Mouse (Mus musculus): ENCODE results near the gene Ppp2r3a. TPM values are rescaled to one million over a fixed set of nuclear protein-coding genes. Genes with fewer than 3 reads are reported as not detected.

The Ppp2r3a gene
- total RNA-seq, 2 experiments from 2014 or later, result 164 to 188 TPM

DNA sequence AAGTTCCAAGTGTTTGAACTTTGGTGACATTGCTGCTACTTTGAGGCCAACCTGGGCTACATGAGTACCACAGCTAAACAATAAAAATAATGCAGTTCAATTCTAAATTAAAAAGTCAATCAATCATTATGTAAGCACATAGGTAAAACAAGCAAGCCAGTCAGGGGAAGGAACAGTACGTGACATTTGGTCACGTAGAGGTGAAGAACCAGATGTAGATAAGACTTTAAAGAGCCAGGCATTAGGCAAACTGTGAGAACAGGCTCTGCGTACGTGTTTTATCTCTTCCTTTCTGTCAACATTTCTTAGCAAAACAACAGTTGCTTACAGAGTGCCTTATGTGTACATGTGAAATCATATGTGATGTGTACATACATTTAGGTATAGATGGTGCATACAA lies 946 bp upstream of the Ppp2r3a start:
- no peak for DNase-seq (ENCODE audit: low spot score in 2 of 2)

DNA sequence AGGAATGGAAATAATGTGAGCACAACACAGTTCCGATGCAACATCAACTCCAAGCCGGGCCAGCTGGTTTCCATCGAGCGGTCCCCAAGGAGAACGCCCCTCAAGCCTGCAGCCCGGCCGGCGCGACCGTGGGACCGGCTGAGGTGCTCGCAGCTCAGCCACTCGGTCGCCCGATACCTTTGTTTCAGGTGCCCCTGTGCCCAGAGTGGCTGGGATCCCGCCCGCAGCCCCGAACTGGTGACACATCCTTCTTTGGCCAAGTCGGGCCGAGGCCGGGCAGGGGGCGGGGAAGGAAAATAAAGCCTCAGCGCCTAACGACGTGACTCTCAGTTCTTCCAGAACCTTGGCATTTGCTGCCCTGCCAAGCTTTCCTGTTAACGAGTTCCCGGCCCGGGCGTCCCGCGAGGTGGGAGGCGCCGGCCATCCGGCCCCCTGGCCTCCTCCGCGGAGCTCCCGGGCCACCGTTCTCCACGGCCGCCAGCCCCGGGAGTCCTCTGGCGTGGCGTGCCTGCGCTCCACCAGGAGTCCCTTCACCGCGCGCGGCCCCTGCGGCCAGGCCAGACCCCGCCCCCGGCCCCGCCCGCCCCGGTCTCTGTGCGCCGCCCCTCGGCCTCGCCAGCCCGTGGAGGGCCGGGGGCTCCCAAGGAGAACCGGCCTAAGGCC lies 483 bp downstream of the Ppp2r3a start:
- peak; percentile 57 to 80 for DNase-seq (ENCODE audit: low spot score in 2 of 2)

DNA sequence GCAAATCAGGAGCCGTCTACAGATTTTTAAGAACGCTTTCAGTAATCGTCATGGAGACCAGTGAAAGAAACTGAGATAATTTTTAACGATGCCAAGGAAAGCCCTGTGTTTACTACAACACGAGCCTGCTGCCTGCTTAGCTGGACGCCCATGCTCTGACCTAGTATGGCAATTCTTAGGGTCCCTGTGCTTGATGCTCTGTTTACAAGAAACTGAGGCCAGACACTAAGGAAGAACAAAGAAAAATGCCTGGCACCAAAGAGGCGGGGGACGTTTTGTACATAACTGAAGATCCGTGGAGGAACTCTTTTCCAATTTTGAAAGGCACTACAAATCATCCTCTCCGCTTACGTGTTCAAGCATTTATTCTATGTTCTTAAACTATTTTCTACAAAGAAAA lies 1.1 kb downstream of the Ppp2r3a start:
- no peak for DNase-seq (ENCODE audit: low spot score in 2 of 2)

DNA sequence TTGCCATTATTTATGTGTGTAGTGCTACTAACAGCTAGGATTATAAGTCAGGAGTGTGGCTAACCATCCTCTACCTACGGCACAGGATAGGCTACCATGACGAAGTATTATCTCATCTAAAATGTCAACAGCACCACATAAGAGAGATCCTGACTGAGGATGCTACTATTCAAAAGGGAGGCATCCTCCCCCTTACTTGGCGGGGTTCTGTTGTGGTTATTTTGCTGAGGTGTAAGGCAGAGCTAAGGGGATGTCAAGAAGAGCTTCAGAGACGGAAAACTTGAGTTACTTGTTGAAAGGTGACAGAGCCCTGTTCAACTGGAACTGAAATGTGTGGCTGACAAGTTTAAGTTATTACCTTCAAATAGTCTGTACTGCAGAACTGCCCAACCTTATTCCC lies 2.0 kb downstream of the Ppp2r3a start:
- no peak for DNase-seq (ENCODE audit: low spot score in 2 of 2)

DNA sequence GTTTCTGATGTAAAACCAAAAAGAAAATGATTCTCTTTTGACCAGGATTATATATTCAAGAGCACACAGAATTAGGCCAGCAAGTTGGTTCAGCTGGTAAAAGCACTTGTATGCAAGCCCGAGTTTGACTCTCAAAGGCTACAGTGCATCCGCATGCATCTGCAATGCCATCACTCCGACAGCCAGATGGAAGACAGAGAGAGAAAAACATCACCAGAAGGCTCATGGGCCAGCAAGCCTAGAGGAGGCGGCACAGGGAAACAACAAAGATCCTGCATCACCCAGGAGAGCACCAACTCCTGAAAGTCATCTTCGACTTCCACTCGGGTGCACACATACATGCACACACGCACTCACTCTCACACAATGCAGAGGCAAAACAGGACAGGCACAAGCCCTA lies 4.1 kb downstream of the Ppp2r3a start:
- no peak for DNase-seq (ENCODE audit: low spot score in 2 of 2)

DNA sequence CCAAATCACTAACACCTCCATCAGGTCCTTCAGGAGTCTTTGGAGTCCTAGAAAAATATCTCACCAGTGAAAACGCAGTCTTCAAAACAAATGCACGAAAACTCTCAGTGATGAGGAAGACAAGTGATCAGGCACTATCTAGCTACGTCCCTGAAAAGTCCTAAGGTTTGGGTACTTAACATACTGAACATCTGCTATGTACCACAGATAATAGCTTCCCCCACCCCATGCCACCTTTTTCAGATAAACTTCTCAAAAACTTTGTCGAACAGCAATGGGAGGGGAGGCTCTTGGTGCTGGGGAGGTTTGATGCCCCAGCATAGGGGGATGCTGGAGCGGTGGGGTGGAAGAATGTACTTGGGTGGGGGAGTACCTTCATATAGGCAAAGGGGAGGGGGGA lies 6.1 kb downstream of the Ppp2r3a start:
- no peak for DNase-seq (ENCODE audit: low spot score in 2 of 2)

DNA sequence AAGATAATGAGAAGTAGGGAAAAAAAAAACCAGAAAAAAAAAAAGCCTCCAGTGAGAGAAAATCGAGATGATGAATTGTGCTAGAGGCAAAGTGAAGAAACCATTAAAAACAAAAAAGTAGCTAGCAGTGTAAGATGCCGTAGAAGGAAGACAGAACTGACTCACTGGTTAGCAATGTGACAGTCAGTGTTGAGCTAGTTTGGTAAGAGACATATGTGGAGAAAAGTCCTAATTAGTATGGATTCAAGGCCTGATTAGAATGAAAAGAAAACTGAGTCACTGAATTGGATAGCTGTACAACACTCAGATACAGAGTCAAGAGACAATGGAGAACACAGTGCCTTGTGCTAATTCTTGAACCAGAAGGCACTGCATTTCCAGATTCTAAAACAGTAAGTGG lies 7.9 kb downstream of the Ppp2r3a start:
- no peak for DNase-seq (ENCODE audit: low spot score in 2 of 2)

DNA sequence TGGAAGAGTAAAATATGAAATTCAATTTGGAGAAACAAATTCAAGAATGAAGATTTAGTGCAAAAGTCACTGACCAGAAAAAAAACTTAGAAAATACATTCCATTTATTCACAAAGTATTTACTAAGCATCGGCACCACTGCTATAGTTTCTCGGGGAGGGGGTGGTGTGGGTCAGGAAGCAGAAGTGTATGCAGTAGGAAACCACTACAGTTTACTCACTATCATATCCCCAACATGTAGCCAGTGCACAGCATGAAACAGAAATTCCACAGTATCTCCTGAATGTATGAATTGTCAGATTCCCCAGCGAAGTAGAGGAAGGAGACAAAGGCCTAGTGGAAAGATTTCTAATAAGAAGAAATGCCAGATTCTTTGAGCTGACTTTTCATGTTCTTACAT lies 11.4 kb downstream of the Ppp2r3a start:
- DNase-seq (ENCODE audit: low spot score in 2 of 2), result no peak

DNA sequence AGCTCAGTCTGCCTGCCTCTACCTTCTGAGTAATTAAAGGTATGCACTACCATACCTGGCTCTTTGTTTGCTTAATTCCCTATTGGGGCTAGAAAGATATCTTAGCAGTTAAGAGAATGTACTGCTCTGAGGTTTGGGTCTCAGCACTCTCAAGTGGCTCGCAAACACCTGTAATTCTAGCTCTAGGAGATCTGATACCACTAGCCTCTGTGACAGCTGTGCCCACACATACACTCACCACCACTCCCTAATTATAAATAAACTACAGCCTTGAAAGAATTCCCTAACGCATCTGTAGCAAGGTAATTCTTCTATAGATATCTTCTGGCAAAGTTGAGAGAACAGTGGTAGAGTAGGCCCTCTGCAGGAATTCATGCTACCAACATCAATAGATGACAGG lies 15.8 kb downstream of the Ppp2r3a start:
- no peak for DNase-seq (ENCODE audit: low spot score in 2 of 2)

DNA sequence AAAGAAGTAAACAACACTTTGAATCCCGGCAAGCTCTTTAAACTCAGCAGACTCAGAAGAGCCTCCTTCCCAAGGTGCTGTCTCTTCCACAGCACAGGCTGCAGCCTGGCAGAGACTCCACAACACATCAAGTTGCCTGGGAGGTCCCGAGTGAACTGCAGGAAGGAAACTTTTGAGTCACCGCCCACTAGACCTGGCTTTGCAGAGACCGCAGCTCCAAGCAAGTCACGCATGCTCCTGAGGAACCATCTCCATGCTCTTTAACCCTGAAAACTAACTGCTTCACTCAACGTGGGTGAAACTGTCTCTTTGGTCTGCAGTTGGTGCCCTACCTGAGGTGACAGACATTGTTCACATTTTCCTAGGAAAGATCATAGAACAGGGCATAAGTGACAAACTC lies 19.6 kb downstream of the Ppp2r3a start:
- DNase-seq (ENCODE audit: low spot score in 2 of 2), result no peak

DNA sequence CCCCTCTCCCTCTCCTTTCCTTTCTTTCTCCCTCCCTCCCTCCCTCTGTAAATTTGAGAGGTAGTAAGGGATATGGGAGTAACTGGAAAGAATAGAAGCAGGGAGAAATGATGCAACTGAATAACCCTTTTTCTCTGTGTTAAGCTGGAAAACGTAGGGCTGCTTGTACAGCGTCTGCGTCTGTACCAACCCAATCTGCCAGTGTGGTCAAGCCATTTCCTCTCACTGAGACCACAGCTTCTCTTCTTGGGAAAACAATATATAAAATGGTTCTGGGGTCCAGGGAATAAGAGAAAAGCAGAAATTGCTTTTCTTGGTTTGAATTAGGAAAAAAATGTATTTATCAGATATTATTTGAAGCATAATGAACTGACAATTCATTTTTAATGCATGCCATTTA lies 21.6 kb downstream of the Ppp2r3a start:
- no peak for DNase-seq (ENCODE audit: low spot score in 2 of 2)

DNA sequence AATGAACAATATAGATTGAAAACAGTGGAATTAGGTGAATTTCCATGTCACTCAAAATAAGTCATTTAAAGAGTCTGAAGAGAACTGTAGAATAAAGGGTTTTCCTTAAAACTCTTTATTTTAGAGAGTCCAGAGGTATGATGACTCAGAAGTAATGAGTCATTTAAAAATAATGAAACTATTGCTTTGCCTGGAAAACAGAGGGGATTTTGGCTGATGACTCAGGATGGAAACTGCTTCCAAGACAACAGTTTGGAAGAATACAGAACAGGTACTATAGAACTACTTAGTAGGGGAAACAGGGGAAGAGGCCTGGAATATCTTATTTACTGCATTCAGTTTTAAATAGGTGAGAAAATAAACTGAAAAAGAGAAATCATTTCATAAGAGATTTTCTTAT lies 22.7 kb downstream of the Ppp2r3a start:
- no peak for DNase-seq (ENCODE audit: low spot score in 2 of 2)

DNA sequence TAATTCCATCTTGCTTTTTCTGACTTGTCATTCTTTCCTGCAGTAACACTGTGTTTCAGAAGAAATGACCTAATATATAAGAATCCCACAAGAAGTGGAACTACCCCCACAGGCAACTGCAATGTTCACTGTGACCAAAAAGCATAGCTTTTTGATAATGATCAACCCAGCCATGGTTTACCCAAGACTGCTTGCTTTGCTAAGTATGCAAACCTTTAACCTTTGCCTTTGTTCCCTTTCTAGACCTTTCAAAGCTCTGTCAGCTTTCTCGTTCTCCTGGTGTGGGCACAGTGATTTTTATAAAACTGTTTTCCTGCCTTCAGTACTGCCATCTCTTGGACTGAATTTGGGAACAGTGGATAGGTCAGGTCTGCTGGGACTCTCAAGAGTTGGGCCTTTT lies 43.6 kb downstream of the Ppp2r3a start:
- DNase-seq (ENCODE audit: low spot score in 2 of 2), result no peak

DNA sequence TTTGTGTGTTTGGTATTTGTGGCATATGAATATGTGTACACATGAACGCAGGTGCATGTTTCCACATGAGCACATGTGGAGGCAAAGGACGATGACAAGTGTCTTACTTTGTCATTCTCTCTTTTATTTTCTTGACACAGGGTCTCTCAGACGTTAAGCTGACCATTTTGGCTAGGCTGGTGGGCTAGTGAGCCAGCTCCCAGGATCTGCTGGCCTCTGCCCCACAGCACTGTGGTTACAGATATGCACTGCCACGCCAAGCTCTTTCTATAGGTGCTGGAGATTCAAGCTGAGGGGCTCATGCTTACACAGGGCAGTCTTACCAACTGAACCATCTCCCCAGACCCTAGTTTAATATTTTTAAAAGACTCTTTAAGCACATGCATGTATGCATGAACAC lies 45.1 kb downstream of the Ppp2r3a start:
- DNase-seq (ENCODE audit: low spot score in 2 of 2), result no peak

DNA sequence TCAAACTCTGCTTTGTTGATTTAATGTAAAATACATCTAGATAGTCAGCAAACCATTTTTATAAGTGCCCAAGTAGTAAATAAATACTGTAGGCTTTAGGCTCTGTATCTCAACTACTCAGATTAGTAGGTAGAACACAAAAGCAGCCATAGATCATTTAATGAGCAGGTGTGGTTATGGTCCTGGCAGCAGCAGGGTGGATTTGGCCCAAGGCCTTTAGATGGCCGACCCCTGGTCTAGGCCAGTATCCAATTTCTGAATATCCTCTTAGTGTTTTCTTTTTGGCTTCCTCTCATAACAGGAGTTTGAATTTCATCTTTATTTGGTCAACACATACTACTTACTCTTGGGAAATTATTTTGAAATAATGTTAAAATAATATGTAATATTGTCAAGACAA lies 46.4 kb downstream of the Ppp2r3a start:
- no peak for DNase-seq (ENCODE audit: low spot score in 2 of 2)

DNA sequence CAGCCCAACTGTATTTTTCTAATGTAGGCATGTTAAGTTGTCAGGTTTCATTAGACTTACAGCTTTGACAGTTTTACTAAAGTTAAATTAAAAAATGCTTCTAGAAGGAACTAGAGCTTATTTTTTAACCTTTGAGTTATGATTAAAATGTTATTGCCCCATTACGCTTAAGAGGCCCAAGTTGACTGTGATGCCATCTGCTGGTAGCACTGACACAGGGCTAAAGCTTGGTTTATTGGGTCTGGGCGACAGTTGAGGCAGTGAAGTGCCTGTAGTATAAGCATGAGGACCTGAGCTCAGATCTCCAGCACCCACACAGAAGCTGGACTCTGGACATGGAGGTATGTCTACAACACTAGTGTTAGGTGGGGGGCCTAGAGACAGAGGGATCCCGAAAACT lies 47.5 kb downstream of the Ppp2r3a start:
- no peak for DNase-seq (ENCODE audit: low spot score in 2 of 2)

DNA sequence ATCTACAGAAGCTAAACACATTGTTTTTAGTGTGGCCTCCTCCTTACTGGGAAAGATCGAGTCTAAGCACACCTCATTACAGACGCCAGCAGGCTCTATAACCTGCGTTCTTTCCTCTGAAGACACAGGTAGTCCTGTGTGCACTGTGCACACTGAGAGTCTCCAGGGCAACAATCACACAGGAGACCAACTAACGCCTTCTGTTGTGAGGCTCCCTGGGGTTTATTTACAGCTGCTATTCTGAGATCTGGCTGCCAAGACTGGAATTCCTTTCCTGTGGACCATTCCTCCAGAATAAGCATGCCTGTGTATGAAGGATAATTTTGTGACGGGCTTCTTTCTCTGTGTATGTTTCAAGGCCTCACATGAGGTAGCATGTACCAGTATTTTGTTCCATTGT lies 51.0 kb downstream of the Ppp2r3a start:
- DNase-seq (ENCODE audit: low spot score in 2 of 2), result no peak

DNA sequence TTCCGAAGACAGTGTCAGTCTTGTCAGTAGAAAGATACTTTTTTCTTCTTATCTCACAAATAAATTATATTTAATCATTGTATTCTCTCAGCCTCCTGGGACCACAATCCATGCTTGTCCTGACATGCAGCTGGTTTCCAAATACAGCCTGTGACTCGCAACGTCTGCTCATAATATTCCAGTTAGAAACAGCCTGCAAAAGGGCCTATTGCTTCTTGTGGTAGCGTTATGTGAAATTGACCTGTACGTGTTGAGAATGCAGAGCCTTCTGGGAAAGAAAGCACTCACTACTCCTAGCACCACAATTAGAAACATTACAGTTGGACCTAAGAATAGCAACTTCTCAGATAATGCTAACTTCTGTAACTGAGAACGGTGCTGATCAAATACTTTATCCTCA lies 52.8 kb downstream of the Ppp2r3a start:
- no peak for DNase-seq (ENCODE audit: low spot score in 2 of 2)

DNA sequence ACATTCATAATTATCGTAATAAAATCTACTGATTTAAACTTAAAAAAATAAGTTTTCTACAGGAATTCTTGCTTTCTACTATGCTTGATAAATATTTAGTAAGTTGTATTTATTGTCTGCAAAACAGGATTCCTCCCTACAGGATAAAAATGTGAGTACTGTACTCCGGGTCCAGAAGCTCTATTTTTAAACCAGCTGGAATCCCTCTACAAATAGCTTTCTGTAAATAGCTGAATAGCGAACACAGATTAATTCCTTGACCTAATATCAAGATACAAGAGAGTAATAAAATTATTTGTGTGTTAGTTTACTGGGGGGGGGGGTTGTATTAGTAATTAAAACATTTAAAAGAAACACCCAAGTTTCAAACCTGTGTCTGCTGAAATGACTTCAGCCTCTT lies 53.3 kb downstream of the Ppp2r3a start:
- no peak for DNase-seq (ENCODE audit: low spot score in 2 of 2)

DNA sequence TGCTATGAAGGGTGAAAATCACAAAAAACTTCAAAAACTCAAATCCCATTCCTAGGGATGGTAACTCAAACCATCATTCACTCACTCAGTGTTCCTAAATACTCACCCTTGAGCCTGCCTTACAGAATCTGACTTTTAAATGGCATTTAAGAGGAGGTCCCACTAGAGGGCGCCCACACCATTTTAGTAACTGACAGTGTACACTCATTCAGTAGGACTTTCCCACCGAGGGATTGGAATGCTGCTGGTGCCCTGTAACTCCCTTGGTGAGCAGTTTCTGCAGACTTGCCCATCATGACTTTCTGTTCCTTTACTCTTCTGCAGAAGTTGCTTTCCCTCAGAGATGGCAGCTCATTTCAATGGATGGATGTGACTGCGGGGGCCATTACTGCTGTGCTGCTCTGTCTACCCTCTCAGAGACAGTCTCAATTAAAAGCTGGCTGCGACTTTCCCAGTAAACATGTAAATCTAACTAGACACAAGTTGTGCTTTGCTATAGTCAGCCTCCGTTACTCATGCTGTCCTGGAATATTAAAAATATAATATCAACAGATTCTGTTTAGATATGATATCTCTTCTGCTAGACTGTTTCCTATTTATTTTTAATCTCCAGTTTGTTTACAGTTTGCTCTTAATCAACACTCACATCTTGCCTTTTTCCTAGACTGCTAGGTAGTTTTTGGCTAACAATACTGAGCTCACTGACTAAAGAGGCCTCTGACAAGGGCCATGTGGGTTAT lies 69.5 kb downstream of the Ppp2r3a start:
- peak; percentile 42 to 84 for DNase-seq (ENCODE audit: low spot score in 2 of 2)

DNA sequence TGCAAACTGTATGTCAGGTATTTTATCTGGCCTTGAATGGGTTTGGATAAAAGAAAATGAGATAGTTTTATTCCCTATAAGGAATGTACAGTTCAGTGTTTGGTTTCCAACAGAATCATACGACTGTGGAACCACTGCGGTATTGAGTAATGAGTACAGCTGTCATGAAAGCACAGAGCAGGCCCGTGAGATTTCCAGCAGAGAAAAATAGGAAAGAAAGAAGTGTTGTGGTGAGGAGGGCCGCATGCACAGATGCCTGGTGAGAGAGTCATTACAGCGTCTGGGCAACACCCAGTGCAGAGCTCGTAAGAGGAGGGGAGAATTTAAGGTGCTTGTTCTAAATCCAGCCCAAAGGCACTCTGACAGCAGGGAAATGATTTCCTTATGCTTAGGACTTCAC lies 70.3 kb downstream of the Ppp2r3a start:
- no peak for DNase-seq (ENCODE audit: low spot score in 2 of 2)

DNA sequence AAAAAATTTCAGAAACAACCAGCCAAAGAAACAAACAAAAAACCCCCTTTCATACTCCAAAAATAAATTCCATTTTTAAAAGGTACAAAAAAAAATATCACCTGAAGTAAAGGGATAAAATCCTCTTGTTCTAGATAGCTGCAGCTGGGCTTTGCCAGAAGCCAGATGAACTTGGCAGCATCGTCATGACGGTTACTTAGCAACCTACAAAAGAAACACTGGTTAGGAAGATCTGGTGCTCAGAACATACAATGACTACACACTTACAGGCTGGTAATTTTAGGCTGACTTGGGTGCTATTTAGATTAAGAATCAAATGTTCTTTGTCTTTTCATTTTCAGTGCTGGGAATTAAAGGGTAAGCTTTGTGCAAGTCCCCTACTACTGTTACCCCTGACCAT lies 71.4 kb downstream of the Ppp2r3a start:
- DNase-seq (ENCODE audit: low spot score in 2 of 2), result no peak

DNA sequence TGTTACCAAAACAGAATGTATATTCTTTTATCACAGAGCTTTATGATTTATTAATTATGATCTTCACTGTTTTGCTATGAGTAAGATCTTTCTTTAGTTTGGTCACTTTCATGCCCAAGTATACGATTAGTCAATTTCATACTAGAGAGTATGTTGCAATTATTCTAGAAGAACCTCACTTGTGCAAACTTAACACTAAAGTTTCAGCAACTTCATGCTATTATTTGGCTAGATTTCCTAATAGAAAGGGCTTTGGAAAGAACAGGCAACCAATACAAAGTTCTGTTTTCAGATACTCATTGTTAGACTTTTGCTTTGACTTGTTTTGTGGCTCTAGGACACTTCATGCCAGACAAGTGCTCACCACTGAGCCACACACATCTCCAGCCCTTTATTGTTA lies 91.0 kb downstream of the Ppp2r3a start:
- DNase-seq (ENCODE audit: low spot score in 2 of 2), result no peak
